Comparison of ENCODE assay signal across 22 mouse cellular contexts in genomic region chr1:180171883-180172282, GRCm38 (mm10). TPM values are rescaled to one million over a fixed set of nuclear protein-coding genes. Genes with fewer than 3 reads are reported as not detected.
DNase-seq lines count a peak whose midpoint lies in the region; ATAC-seq and TF ChIP-seq lines count a peak whose summit lies in the region.
"Had no signal": no experiment of that assay in that cellular context is flagged by ENCODE, and none has a peak within 500 bp of the region (broad histone marks: within the 10 kb centered on the region; RNA-seq: fewer than 3 reads in every experiment).

No protein-coding gene starts in this region.

- TF ChIP-seq POLR2A in liver, adult 2 months (IDR thresholded peaks at IDR 0.05; ENCODE audit: extremely low read depth, insufficient read depth, low read length), result no peak

- no peak overlapping the region for H3K4me2 ChIP-seq in liver, embryonic 12.5 days
- H3K4me2 ChIP-seq: forebrain, embryonic 13.5 days; heart, embryonic 15.5 days; hindbrain, embryonic 14.5 days; neural tube, embryonic 12.5 days had no signal

- no peaks in the 10 kb centered on the region for H3K4me1 ChIP-seq in heart, embryonic 10.5 days
- H3K4me1 ChIP-seq in liver, adult 2 months (ENCODE audit: control insufficient read depth, insufficient read depth, low read length), result peaks cover 15% of the 10 kb centered on the region
- no peaks in the 10 kb centered on the region for H3K4me1 ChIP-seq in liver, embryonic 12.5 days
- H3K4me1 ChIP-seq: embryonic facial prominence, embryonic 10.5 days; forebrain, embryonic 13.5 days; heart, embryonic 15.5 days; neural tube, embryonic 12.5 days had no signal

- ATAC-seq in liver, embryonic 12.5 days, result no peak
- no peak for ATAC-seq in granulocyte monocyte progenitor cell, adult 5-6 weeks (replicated peaks; ENCODE audit: poor library complexity, severe bottlenecking)
- ATAC-seq: forebrain, embryonic 13.5 days; intestine, embryonic 16.5 days; lung, postnatal 0 days; midbrain, embryonic 16.5 days had no signal

- H3K79me2 ChIP-seq in liver, adult 2 months (ENCODE audit: control insufficient read depth, insufficient read depth, low read length), result peaks cover 4% of the 10 kb centered on the region; the same call in 1 of the 2 replicates

- no peak overlapping the region for H3K9ac ChIP-seq in liver, adult 2 months (ENCODE audit: low read depth, low read length)
- no peak overlapping the region for H3K9ac ChIP-seq in liver, embryonic 12.5 days
- H3K9ac ChIP-seq: forebrain, embryonic 13.5 days; heart, embryonic 15.5 days; hindbrain, embryonic 14.5 days; liver, embryonic 14.5 days; neural tube, embryonic 12.5 days had no signal

- H3K4me3 ChIP-seq in heart, embryonic 10.5 days, result no peak overlapping the region
- H3K4me3 ChIP-seq in liver, adult 2 months (ENCODE audit: insufficient read depth, low read depth, low read length), result no peak overlapping the region
- no peak overlapping the region for H3K4me3 ChIP-seq in liver, embryonic 12.5 days
- H3K4me3 ChIP-seq: embryonic facial prominence, embryonic 10.5 days; forebrain, embryonic 13.5 days; heart, embryonic 15.5 days; layer of hippocampus, adult 2 months; left cerebral cortex, adult 2 months; neural tube, embryonic 12.5 days had no signal

- TF ChIP-seq CTCF in liver, adult 2 months (IDR thresholded peaks at IDR 0.05; ENCODE audit: low read depth, low read length), result no peak

- WGBS in heart, embryonic 10.5 days, result 61% methylated on average over 2 of the region's 2 CpGs
- WGBS in liver, adult 2 months, result 11% methylated on average over 2 of the region's 2 CpGs
- 29% methylated on average over 2 of the region's 2 CpGs for WGBS in liver, embryonic 12.5 days (ENCODE audit: insufficient replicate concordance)

- H3K36me3 ChIP-seq in heart, embryonic 10.5 days, result peaks cover 18% of the 10 kb centered on the region
- H3K36me3 ChIP-seq in liver, adult 2 months (ENCODE audit: control insufficient read depth, insufficient read depth, low read length), result peaks cover 29% of the 10 kb centered on the region
- peaks cover 13% of the 10 kb centered on the region for H3K36me3 ChIP-seq in liver, embryonic 12.5 days
- H3K36me3 ChIP-seq: embryonic facial prominence, embryonic 10.5 days; neural tube, embryonic 12.5 days had no signal

- no peak overlapping the region for H3K27ac ChIP-seq in heart, embryonic 10.5 days
- no peak overlapping the region for H3K27ac ChIP-seq in liver, adult 2 months (replicated peaks; ENCODE audit: insufficient read depth, low read depth, low read length)
- H3K27ac ChIP-seq in liver, embryonic 12.5 days, result no peak overlapping the region
- H3K27ac ChIP-seq: embryonic facial prominence, embryonic 10.5 days; forebrain, embryonic 13.5 days; heart, embryonic 15.5 days; hindbrain, embryonic 14.5 days; layer of hippocampus, adult 2 months; left cerebral cortex, adult 2 months; liver, embryonic 14.5 days; neural tube, embryonic 12.5 days had no signal

- peak; percentile 62 to 84 for DNase-seq in heart, adult 18-20 months
- DNase-seq in heart, embryonic 10.5 days (ENCODE audit: low spot score), result no peak
- peak; percentile 75 for DNase-seq in liver, adult 2 months (ENCODE audit: extremely low read depth, low read depth, low spot score)
- DNase-seq in gastrocnemius, postnatal 10 days, result peak; percentile 52
- DNase-seq in right cerebral cortex, postnatal 4 days, result no peak
- DNase-seq: cerebellum, postnatal 36 days; right cerebral cortex, postnatal 25 days; thymus, postnatal 25 days had no signal

- H3K9me3 ChIP-seq in heart, embryonic 10.5 days, result no peaks in the 10 kb centered on the region
- H3K9me3 ChIP-seq in liver, embryonic 12.5 days (replicated peaks), result no peaks in the 10 kb centered on the region
- H3K9me3 ChIP-seq: embryonic facial prominence, embryonic 10.5 days; forebrain, embryonic 13.5 days; G1E; heart, embryonic 15.5 days; neural tube, embryonic 12.5 days had no signal

- H3K27me3 ChIP-seq in heart, embryonic 10.5 days (ENCODE audit: insufficient read depth, poor library complexity, severe bottlenecking), result no peaks in the 10 kb centered on the region; the same call in 1 of the 2 replicates
- no peaks in the 10 kb centered on the region for H3K27me3 ChIP-seq in liver, adult 2 months (ENCODE audit: control insufficient read depth, insufficient read depth, low read length)
- no peaks in the 10 kb centered on the region for H3K27me3 ChIP-seq in liver, embryonic 12.5 days (replicated peaks)
- H3K27me3 ChIP-seq: forebrain, embryonic 13.5 days; heart, embryonic 15.5 days; neural tube, embryonic 12.5 days had no signal

RNA-seq across cellular contexts. Expression of gene Coq8a, which starts 27.5 kb away (rescaled TPM):
- 1,000 to 10,000 TPM in 1 of 2 experiments, 100 to 1,000 TPM in 1; 974 to 1,043 TPM for total RNA-seq in heart, adult 18-20 months (2021)
- polyA plus RNA-seq in heart, embryonic 10.5 days (2016; fragmentation: Nextera tagmentation; extraction: Ambion mirVana), result 4.0 and 8.2 TPM in 2 replicates
- 137 and 197 TPM in 2 replicates for total RNA-seq in liver, adult 2 months (2014; rRNA removed)
- polyA plus RNA-seq in liver, adult 2 months (2012; rRNA removed), result 387 and 444 TPM in 2 replicates
- polyA plus RNA-seq in liver, embryonic 12.5 days (2016; fragmentation: Nextera tagmentation; extraction: Ambion mirVana), result 5.0 and 7.8 TPM in 2 replicates
- 100 to 1,000 TPM; 324 to 400 TPM for total RNA-seq in gastrocnemius, postnatal 10 days (2021)
- total RNA-seq in granulocyte monocyte progenitor cell, adult 5-6 weeks (2014; fragmentation: Nextera tagmentation), result 3.2 and 6.9 TPM in 2 replicates
- 9.1 and 11.3 TPM in 2 replicates for total RNA-seq in granulocyte monocyte progenitor cell, adult 5-6 weeks (2017)

Comparison
In these comparisons a context has a peak if more than half of its experiments do, and no peak if none do; other contexts are left out.
1. DNase-seq: peak in heart, adult 18-20 months (2 of 2), liver, adult 2 months (single experiment) and gastrocnemius, postnatal 10 days (single experiment); none in heart, embryonic 10.5 days (single experiment) and right cerebral cortex, postnatal 4 days (single experiment).
2. RNA of gene Coq8a, which starts 27.5 kb away (total RNA-seq): 974 to 1,043 TPM in heart, adult 18-20 months, 324 to 400 TPM in gastrocnemius, postnatal 10 days and 137 to 197 TPM in liver, adult 2 months; 3.2 to 11.3 TPM in granulocyte monocyte progenitor cell, adult 5-6 weeks; every median in the first group is over 10 times any median in the second.